Mouse (Mus musculus) liver, postnatal 0 days (tissue): Measurements from ENCODE around the gene Tdp1.

Experiments
- CTCF ChIP-seq: sonication (generic); IDR thresholded peaks from 2 replicates; pipeline ENCODE4 v1.5.1; 2016; ENCODE audit warnings: antibody characterized with exemption, low read depth
- EP300 ChIP-seq: IDR thresholded peaks from 2 replicates; pipeline ENCODE4 v1.6.1; 2016; ENCODE audit warnings: antibody characterized with exemption, low read depth, mild to moderate bottlenecking

DNA sequence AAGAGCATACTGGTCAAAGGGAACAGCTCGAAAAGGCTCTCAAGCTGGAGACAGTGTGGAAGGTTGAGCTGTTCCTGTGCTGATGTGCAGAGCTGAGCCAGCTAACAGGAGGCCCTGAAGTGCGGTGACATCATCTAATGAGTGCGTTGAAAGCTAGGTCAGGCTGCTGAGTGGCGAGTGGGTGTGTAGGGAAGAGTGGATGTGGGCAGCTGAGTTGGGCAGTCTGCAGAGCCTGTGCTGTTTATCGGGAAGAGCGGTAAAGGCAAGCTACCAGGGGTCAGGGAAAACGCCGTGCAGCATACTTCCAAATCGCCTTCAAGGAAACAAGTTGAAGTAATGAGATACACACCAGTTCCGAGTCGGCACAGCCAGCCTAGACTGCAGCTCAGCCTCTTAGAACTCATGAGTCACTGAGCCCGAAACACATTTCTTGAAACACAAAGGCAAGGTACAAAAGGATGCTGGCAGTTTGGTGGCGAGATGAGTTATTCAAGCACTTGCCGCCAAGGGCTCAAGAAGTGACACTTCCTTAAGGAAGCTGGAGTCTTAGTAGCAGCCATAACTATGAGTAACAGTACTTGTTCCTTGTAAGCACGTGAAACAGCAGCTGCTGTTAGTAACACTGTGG lies 33.6 kb downstream of the Tdp1 start:
- TF ChIP-seq CTCF (no peak), EP300 (no peak)
